Mouse (Mus musculus) left cerebral cortex, adult 2 months (tissue): ENCODE data around the gene Dus2. TPM values are rescaled to one million over a fixed set of nuclear protein-coding genes. Genes with fewer than 3 reads are reported as not detected.
A peak's percentile ranks its signal among the peaks of the same experiment; 100 is the strongest.
"Not testable (repeated sequence)": the region's sequence is repeated elsewhere in the genome, so short reads cannot be mapped to it uniquely, and the experiment has no call there.

Source experiments
- DNase-seq, 2 experiments: peaks; one replicate each; pipeline ENCODE4 v3.0.0; 2021 to 2022; ENCODE audit warnings: low spot score in 2 of 2, mixed read lengths in 1 of 2; ENCODE audit errors: extremely low spot score in 1 of 2
- H3K27ac ChIP-seq: fragments of 200-600 bp; 2 replicates; pipeline ENCODE4 v1.8.1; 2022
- H3K4me3 ChIP-seq: fragments of 200-600 bp; 2 replicates; pipeline ENCODE4 v1.8.1; 2022
- CTCF ChIP-seq: fragments of 200-600 bp; IDR thresholded peaks from 2 replicates; pipeline ENCODE4 v1.8.1; 2022; ENCODE audit warnings: antibody characterized with exemption, mild to moderate bottlenecking, moderate library complexity
- intact Hi-C: fragments of 180-260 bp; cut with DNase I; formaldehyde crosslinking; loops from one replicate; pipeline ENCODE4 v1.15.1; 2025
- total RNA-seq, 2 experiments: library from RNA; stranded (reverse); gene quantifications; 2 replicates each; pipeline ENCODE4 v1.2.3; 2021

The Dus2 gene
- total RNA-seq, 2 experiments from 2014 or later = 19.7 to 21.9 TPM

DNA sequence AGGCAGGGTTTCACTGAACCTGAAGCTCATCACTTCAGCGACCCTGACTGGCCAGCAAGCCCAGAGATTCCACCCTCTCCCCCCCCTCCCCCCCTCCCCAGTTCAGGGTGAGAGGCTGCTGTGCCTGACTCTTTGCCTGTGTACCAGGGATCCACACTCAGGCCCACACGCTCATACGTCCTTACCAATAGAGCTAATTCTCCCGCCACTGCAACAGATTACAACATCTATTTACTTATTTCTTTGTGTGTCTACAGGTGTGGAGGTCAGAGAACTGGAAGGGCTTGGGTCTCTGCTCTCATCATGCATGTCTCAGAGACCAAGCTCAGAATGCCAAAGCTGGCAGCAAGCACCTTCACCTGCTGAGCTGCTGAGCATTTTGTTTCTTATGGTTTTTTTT is 2.1 kb downstream of the Dus2 start:
- no peak for TF ChIP-seq CTCF
- intact Hi-C loops = no loop called here
- no peak for DNase-seq
- Histone ChIP-seq H3K4me3 (no peak overlapping the region), H3K27ac (no peak overlapping the region)

DNA sequence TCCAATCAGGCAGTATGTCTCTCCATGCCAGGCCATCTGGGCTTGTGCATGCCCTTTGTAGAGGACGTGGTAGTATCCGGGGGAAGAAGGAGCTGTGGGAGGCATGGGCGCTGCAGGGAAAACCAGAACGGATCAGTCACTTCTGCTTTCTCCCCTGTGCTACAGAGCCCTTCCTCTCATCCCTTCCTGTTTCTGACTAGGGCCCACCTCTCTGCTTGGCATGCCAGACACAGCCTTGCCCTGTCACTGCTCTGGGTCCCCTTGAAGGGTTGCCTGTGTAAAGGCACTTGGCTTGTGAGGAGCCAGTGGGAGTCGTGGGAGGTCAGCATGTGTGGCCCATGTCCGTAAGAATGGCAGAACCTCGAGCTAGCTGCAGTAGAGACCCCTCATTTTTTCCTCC is 5.2 kb downstream of the Dus2 start:
- no peak for DNase-seq
- no peak overlapping the region for H3K4me3 ChIP-seq
- TF ChIP-seq CTCF = no peak
- intact Hi-C loops = no loop called here
- H3K27ac ChIP-seq = no peak overlapping the region

DNA sequence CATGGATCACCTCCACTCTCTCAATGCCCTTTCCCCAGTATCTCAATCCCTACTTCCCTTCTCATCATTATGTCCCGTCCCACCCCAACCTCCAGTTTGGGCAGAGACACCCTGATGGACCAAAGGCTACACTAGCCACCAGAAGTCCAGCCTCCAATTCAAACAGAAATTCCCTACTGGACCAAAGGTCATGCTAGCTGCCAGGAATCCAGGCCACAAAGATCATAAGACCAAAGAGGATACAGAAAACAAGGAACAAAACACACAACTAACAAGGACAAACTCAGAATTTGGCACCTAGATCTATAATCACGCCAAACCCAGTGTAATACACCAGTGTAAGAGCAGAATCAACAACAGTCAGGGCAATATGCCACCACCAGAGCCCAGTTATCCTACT is 7.8 kb downstream of the Dus2 start:
- no peak for TF ChIP-seq CTCF
- DNase-seq = no peak
- intact Hi-C loops = no loop called here
- no peak overlapping the region for H3K4me3 ChIP-seq
- H3K27ac ChIP-seq = no peak overlapping the region

DNA sequence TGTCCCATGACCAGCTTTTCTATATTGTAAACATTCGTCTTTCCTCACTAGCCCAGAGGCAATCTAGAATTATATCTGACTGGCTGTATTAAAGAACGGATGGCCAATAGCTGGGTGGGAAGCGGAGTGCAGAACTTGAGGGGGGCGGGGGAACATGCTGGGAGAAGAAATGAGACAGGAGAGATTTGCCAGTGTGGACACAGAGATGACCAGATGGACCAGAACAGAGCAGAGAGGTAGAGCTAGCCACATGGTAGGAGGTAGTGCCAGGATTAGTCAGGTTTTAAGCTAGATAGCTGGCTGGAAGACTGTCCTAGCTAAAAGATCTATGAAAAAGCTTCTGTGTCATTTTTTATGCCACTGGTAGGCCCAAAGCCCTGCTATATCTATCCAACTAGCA is 10.8 kb downstream of the Dus2 start:
- no peak for TF ChIP-seq CTCF
- DNase-seq = no peak
- intact Hi-C loops = no loop called here
- Histone ChIP-seq H3K4me3 (no peak overlapping the region), H3K27ac (no peak overlapping the region)

DNA sequence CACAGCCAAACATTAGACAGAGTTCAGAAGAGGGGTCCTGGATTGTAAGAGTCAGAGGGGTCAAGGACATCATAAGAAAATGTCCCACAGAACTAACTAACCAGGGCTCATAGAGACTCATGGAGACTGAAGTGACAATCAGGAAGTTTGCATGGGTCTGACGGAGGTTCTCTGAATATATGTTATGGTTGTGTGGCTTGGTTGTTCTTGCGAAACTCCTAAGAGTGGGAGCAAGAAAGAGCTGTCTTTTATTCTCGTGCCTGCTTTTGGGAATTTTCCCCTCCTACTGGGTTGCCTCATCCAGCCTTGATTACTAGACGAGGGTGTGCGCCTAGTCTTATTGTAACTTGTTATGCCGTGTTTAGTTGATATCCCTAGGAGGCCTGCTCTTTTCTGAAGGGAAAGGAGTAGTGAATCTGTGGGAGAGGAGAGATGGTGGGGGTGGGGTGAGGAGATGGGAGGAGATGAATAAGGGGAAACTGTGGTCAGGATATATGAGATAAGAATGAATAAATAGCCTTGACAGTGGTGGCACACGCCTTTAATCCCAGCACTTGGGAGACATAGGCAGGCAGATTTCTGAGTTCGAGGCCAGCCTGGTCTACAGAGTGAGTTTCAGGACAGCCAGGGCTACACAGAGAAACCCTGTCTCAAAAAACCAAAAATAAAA is 13.5 kb downstream of the Dus2 start:
- Histone ChIP-seq H3K27ac (no peak overlapping the region), H3K4me3 (no peak overlapping the region)
- intact Hi-C loops = no loop called here
- no peak for DNase-seq
- no peak for TF ChIP-seq CTCF

DNA sequence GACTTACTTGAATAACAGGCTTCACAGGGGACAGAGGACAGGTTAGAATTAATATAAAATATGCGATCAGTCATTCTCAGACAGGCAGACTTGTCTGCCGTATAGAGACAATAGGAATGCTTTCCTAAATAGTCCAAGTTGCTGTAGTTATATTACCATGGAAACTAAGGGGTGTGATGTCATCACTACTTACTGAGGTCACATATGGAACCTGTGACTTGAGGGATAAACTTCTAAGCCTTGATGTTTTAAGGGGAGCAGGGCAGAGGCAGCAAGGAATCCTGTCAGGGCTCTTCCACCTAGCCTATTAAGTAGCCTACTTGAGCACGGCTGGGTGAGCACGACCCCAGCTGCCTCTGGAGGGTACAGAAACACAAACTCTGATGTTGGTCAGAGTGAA is 14.7 kb downstream of the Dus2 start, which contains the start of gene Dpep2nb:
Gene Dpep2nb (minus strand): TSS at position 101 of the 400 bp plus-strand sequence.
- Histone ChIP-seq H3K27ac (no peak within 1 kb of the TSS), H3K4me3 (no peak within 1 kb of the TSS)
- intact Hi-C loops = no loop called here
- TF ChIP-seq CTCF = no peak
- DNase-seq = no peak

DNA sequence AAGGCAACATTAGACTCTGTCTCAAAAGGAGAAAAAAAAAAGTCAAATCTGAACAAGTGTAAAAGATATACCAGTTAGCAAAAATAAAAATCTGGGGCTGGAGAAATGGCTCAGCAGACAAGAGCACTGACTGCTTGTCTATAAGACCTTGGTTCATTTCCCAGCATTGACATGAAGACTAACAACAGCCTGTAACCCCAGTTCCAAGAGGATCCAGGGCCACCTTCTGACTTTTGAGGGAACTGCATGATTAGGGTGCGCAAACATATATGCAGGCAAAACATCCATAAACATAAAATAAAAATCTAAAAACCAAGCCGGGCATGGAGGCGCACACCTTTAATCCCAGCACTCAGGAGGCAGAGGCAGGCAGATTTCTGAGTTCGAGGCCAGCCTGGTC is 15.3 kb downstream of the Dus2 start:
- peak; percentile 12; the same call in 1 of the 2 replicates for TF ChIP-seq CTCF
- no peak overlapping the region for H3K4me3 ChIP-seq
- intact Hi-C loops = no loop called here
- DNase-seq = no peak
- H3K27ac ChIP-seq = no peak overlapping the region

DNA sequence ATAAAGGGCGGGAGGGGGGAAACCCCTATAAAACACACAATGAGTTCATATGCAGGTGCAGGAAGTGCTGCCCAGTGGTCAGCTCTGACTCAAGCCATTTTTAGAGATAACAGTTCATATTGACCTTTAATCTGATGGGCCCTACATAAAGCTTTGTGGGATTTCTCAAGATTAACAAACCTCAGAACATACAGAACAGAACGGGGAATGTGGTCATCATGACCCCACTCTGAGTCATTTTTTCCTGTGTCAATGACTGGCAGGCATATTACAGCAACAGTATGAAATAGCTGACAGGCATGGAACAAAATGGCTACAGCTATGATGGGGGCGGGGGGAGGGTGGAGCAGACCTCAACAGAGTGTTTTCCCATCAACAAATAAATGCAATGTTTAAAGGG is 16.0 kb downstream of the Dus2 start:
- Histone ChIP-seq H3K27ac (no peak overlapping the region), H3K4me3 (no peak overlapping the region)
- intact Hi-C loops = no loop called here
- DNase-seq = no peak
- TF ChIP-seq CTCF = no peak

DNA sequence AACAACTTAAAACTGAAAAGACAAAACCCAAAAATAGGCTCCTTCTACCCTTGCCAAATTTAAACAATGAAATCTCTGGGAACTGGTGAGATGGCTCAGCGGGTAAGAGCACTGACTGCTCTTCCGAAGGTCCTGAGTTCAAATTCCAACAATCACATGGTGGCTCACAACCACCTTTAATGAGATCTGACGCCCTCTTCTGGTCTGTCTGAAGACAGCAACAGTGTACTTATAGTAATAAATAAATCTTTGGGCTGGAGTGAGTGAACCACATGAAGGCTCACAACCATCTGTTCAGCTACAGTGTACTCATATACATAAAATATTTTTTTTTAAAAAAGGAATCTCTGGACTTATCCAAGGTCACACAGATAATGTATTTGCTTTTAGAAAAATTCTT is 16.8 kb downstream of the Dus2 start:
- DNase-seq, intact Hi-C loops, H3K27ac ChIP-seq, H3K4me3 ChIP-seq: not testable (repeated sequence)
- TF ChIP-seq CTCF = peak; percentile 33

DNA sequence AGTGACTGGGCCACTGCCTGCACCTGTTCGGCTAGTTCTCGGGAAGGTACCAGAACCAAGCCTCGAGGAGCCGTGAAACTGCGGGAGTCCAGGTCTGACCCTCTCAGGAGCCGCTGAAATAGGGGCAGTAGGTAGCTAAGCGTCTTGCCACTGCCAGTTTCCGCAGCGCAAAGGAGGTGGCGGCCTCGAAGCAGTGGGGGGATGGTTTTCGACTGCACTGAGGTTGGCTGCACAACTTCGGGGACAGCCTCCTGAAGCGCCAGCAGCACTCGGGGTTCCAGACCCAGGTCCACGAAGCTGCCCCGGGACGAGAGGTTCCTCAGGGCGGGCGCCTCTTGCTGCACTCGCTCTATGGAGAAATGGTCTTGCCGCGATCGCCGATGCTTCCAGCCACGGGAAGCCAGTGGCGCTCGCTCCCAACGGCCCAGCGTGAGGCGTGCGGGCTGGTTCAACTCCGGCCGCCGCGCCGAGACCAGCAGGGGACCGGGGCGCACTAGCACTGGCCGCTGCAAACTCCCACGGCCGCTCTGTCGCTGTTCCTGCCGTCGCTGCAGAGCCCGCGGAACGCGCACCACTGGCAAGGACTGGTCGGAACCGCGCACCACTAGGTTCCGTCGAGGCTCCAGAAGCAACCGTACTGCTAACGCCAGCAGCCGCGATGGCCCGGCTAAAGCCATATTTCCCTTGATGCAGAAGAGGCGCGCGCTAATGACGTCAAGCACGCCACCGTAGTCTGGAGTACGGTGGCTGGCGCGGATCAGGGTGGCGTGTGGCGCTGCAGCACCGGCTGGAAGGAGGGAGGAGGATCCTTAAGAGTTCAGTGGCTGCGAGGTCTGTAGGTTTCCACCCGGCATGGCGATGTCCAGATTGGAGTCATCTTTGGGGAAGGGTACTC is 19.9 kb downstream of the Dus2 start:
- H3K27ac ChIP-seq = peak overlapping the region; percentile 81
- peak overlapping the region; percentile 99 for H3K4me3 ChIP-seq
- intact Hi-C loops = loop anchor here (2.0 to 5.0 kb wide), 2 partner anchors 110 to 159 kb away; partner anchors contain the start of genes Cenpt and Pskh1
- DNase-seq = peak; percentile 92 to 96
- no peak for TF ChIP-seq CTCF

DNA sequence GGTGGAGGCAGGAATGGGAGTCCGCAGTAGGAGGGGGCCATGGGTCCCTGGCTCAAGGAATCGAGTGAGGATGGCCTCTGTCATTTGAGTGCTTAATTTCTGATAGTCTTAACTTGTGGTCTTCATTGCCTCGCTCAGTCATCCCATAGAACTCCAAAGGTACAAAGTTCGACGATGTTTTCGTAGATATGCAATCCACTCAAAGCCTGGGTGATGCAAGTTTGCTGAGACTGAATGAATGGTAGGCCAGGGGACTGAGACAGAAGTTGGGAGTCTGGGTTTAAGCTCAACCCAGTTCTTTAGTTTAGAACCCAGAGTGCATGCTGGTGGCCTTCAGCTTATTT is 20.5 kb downstream of the Dus2 start, which contains the start of gene Ddx28:
Gene Ddx28 (minus strand): TSS at position 240 of the 344 bp plus-strand sequence.
- Histone ChIP-seq H3K4me3 (peak within 1 kb of the TSS; percentile 99), H3K27ac (peak within 1 kb of the TSS; percentile 81)
- no peak for DNase-seq
- no peak for TF ChIP-seq CTCF
- intact Hi-C loops = loop anchor here (2.0 to 5.0 kb wide), 2 partner anchors 111 to 159 kb away; partner anchors contain the start of genes Cenpt and Pskh1

DNA sequence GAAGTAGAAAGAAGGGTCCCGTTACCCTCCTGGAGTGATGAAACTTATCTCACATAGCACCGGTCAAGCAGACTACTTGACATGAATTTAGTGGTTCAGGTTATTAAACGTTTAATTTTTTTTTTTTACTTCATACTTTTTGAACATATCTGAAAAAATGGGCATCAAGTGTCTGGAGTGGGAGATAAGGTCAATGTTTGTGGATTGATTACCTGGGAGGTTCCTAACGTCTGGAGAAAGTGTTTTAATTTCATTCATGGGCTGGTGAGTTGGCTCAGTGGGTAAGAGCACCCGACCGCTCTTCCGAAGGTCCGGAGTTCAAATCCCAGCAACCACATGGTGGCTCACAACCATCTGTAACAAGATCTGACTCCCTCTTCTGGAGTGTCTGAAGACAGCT is 21.1 kb downstream of the Dus2 start:
- not testable (repeated sequence) for H3K27ac ChIP-seq, DNase-seq, H3K4me3 ChIP-seq
- intact Hi-C loops = loop anchor here (5.0 kb wide), 1 partner anchor 160 kb away; the partner anchor contains the start of gene Cenpt
